Mouse (Mus musculus): Measurements from ENCODE around the gene Gm6588. TPM values are rescaled to one million over a fixed set of nuclear protein-coding genes. Genes with fewer than 3 reads are reported as not detected.

The Gm6588 gene
- total RNA-seq (2021) (not detected), polyA plus RNA-seq (2012; rRNA removed) (not detected in 2 replicates)
- long read RNA-seq: 0 reads

- WGBS: 59% methylated on average over 18 of the region's 18 CpGs
- Histone ChIP-seq H3K27ac (no peak within 1 kb of the TSS), H3K79me2 (replicated peaks; ENCODE audit: control insufficient read depth, insufficient read depth, low read length) (no peaks in the 10 kb centered on the region), H3K36me3 (ENCODE audit: control insufficient read depth, insufficient read depth, low read length) (no peaks in the 10 kb centered on the region), H3K4me1 (ENCODE audit: control insufficient read depth, insufficient read depth, low read length) (no peaks in the 10 kb centered on the region), H3K9ac (ENCODE audit: low read depth, low read length) (no peak within 1 kb of the TSS), H3K27me3 (ENCODE audit: control insufficient read depth, insufficient read depth, low read length) (peaks cover 3% of the 10 kb centered on the region; the same call in 1 of the 2 replicates), H3K4me3 (no peak within 1 kb of the TSS)
- intact Hi-C loops (cut with DNase I): no loop called here
- TF ChIP-seq EP300 (IDR thresholded peaks at IDR 0.05; ENCODE audit: insufficient read depth, low read depth, low read length) (no peak), CTCF (IDR thresholded peaks at IDR 0.05) (no peak), POLR2A (IDR thresholded peaks at IDR 0.05; ENCODE audit: insufficient read depth, low read depth, low read length) (no peak)
- no peak for DNase-seq
These were observed at the start of gene Gm6588 for GRCm38 (mm10) chr5:112448747-112449440. TSS of gene Gm6588 (plus strand) at chr5:112449426.

GRCm38 (mm10) chr5:112402437-112402836 lies 46.8 kb upstream of the Gm6588 start:
- no peaks in the 10 kb centered on the region for H3K4me1 ChIP-seq (ENCODE audit: control insufficient read depth, insufficient read depth, low read length)
- no peak overlapping the region for H3K9ac ChIP-seq (ENCODE audit: low read depth, low read length)
- TF ChIP-seq EP300 (IDR thresholded peaks at IDR 0.05; ENCODE audit: insufficient read depth, low read depth, low read length): no peak
- no peak for TF ChIP-seq CTCF (IDR thresholded peaks at IDR 0.05)
- TF ChIP-seq POLR2A (IDR thresholded peaks at IDR 0.05; ENCODE audit: insufficient read depth, low read depth, low read length): no peak
- no peak for DNase-seq
- intact Hi-C loops (cut with DNase I): no loop called here
- no peak overlapping the region for H3K4me3 ChIP-seq
- WGBS: 49% methylated on average over 3 of the region's 3 CpGs
- 0 out of 2 replicates have a peak, but pooled peaks cover 2% of the 10 kb centered on the region for H3K27me3 ChIP-seq (ENCODE audit: control insufficient read depth, insufficient read depth, low read length)
- no peaks in the 10 kb centered on the region for H3K79me2 ChIP-seq (replicated peaks; ENCODE audit: control insufficient read depth, insufficient read depth, low read length)
- H3K36me3 ChIP-seq (ENCODE audit: control insufficient read depth, insufficient read depth, low read length): no peaks in the 10 kb centered on the region
- no peak overlapping the region for H3K27ac ChIP-seq

- 14% methylated on average over 3 of the region's 3 CpGs for WGBS
- Histone ChIP-seq H3K27ac (no peak overlapping the region), H3K4me1 (ENCODE audit: control insufficient read depth, insufficient read depth, low read length) (no peaks in the 10 kb centered on the region), H3K9ac (ENCODE audit: low read depth, low read length) (no peak overlapping the region), H3K4me3 (no peak overlapping the region), H3K36me3 (ENCODE audit: control insufficient read depth, insufficient read depth, low read length) (no peaks in the 10 kb centered on the region), H3K27me3 (ENCODE audit: control insufficient read depth, insufficient read depth, low read length) (0 out of 2 replicates have a peak, but pooled peaks cover 2% of the 10 kb centered on the region), H3K79me2 (replicated peaks; ENCODE audit: control insufficient read depth, insufficient read depth, low read length) (no peaks in the 10 kb centered on the region)
- DNase-seq: no peak
- intact Hi-C loops (cut with DNase I): no loop called here
- no peak for TF ChIP-seq CTCF (IDR thresholded peaks at IDR 0.05)
- no peak for TF ChIP-seq EP300 (IDR thresholded peaks at IDR 0.05; ENCODE audit: insufficient read depth, low read depth, low read length)
- no peak for TF ChIP-seq POLR2A (IDR thresholded peaks at IDR 0.05; ENCODE audit: insufficient read depth, low read depth, low read length)
These were observed 43.2 kb upstream of the Gm6588 start for GRCm38 (mm10) chr5:112406017-112406416.

- no peaks in the 10 kb centered on the region for H3K4me1 ChIP-seq (ENCODE audit: control insufficient read depth, insufficient read depth, low read length)
- H3K9ac ChIP-seq (ENCODE audit: low read depth, low read length): no peak overlapping the region
- no peak overlapping the region for H3K27ac ChIP-seq
- intact Hi-C loops (cut with DNase I): no loop called here
- no peak for DNase-seq
- no peaks in the 10 kb centered on the region for H3K36me3 ChIP-seq (ENCODE audit: control insufficient read depth, insufficient read depth, low read length)
- no peak overlapping the region for H3K4me3 ChIP-seq
- H3K27me3 ChIP-seq (ENCODE audit: control insufficient read depth, insufficient read depth, low read length): peaks cover 1% of the 10 kb centered on the region
- WGBS: 46% methylated on average over 5 of the region's 5 CpGs
- H3K79me2 ChIP-seq (replicated peaks; ENCODE audit: control insufficient read depth, insufficient read depth, low read length): no peaks in the 10 kb centered on the region
- no peak for TF ChIP-seq CTCF (IDR thresholded peaks at IDR 0.05)
- TF ChIP-seq EP300 (IDR thresholded peaks at IDR 0.05; ENCODE audit: insufficient read depth, low read depth, low read length): no peak
- no peak for TF ChIP-seq POLR2A (IDR thresholded peaks at IDR 0.05; ENCODE audit: insufficient read depth, low read depth, low read length)
These were observed 40.0 kb upstream of the Gm6588 start for GRCm38 (mm10) chr5:112409274-112409673.

- intact Hi-C loops (cut with DNase I): no loop called here
- Histone ChIP-seq H3K36me3 (ENCODE audit: control insufficient read depth, insufficient read depth, low read length) (no peaks in the 10 kb centered on the region), H3K79me2 (replicated peaks; ENCODE audit: control insufficient read depth, insufficient read depth, low read length) (no peaks in the 10 kb centered on the region), H3K27ac (no peak overlapping the region), H3K4me3 (no peak overlapping the region), H3K27me3 (ENCODE audit: control insufficient read depth, insufficient read depth, low read length) (peaks cover 1% of the 10 kb centered on the region), H3K4me1 (ENCODE audit: control insufficient read depth, insufficient read depth, low read length) (no peaks in the 10 kb centered on the region), H3K9ac (ENCODE audit: low read depth, low read length) (no peak overlapping the region)
- no peak for DNase-seq
- TF ChIP-seq EP300 (IDR thresholded peaks at IDR 0.05; ENCODE audit: insufficient read depth, low read depth, low read length): no peak
- TF ChIP-seq CTCF (IDR thresholded peaks at IDR 0.05): no peak
- no peak for TF ChIP-seq POLR2A (IDR thresholded peaks at IDR 0.05; ENCODE audit: insufficient read depth, low read depth, low read length)
- 28% methylated on average over 11 of the region's 11 CpGs for WGBS
These were observed 38.2 kb upstream of the Gm6588 start for GRCm38 (mm10) chr5:112411072-112411471.
